Mouse (Mus musculus): Measurements from ENCODE around the gene Olfr959.

The Olfr959 gene

GRCm38 (mm10) chr9:39575469-39575868 is at the start of gene Olfr959:
Gene Olfr959 (minus strand): TSS chr9:39575569.
- CTCF ChIA-PET, result no interaction called here

- CTCF ChIA-PET, result no interaction called here
Measured at GRCm38 (mm10) chr9:39624711-39625110, 49.3 kb upstream of the Olfr959 start.

GRCm38 (mm10) chr9:39623783-39624182 is 48.4 kb upstream of the Olfr959 start:
- CTCF ChIA-PET, result no interaction called here

GRCm38 (mm10) chr9:39621073-39621472 is 45.7 kb upstream of the Olfr959 start, which contains the start of gene Olfr960:
Gene Olfr960 (plus strand): TSS chr9:39621373.
- CTCF ChIA-PET, result no interaction called here

- CTCF ChIA-PET, result no interaction called here
Measured at GRCm38 (mm10) chr9:39611953-39612352, 36.6 kb upstream of the Olfr959 start.

- CTCF ChIA-PET, result no interaction called here
Measured at GRCm38 (mm10) chr9:39610355-39610754, 35.0 kb upstream of the Olfr959 start, which contains the start of gene Olfr148. Gene Olfr148 (plus strand): TSS chr9:39610655.

GRCm38 (mm10) chr9:39608497-39608896 is 33.1 kb upstream of the Olfr959 start:
- CTCF ChIA-PET, result no interaction called here

- CTCF ChIA-PET, result no interaction called here
Measured at GRCm38 (mm10) chr9:39603999-39604453, 28.7 kb upstream of the Olfr959 start, which contains the start of gene AW551984. Gene AW551984 (minus strand): TSS chr9:39604403.

GRCm38 (mm10) chr9:39603333-39603845 is 28.0 kb upstream of the Olfr959 start:
- CTCF ChIA-PET, result no interaction called here

GRCm38 (mm10) chr9:39602536-39603332 is 27.4 kb upstream of the Olfr959 start:
- CTCF ChIA-PET, result no interaction called here

- CTCF ChIA-PET, result no interaction called here
Measured at GRCm38 (mm10) chr9:39577050-39577449, 1.7 kb upstream of the Olfr959 start.

- CTCF ChIA-PET, result no interaction called here
Measured at GRCm38 (mm10) chr9:39558349-39558647, 17.1 kb downstream of the Olfr959 start.

GRCm38 (mm10) chr9:39557529-39558348 is 17.6 kb downstream of the Olfr959 start:
- CTCF ChIA-PET, result no interaction called here

GRCm38 (mm10) chr9:39553946-39554345 is 21.4 kb downstream of the Olfr959 start, which contains the start of gene Olfr958:
Gene Olfr958 (minus strand): TSS chr9:39554054.
- CTCF ChIA-PET, result no interaction called here

- CTCF ChIA-PET, result no interaction called here
Measured at GRCm38 (mm10) chr9:39550806-39551205, 24.6 kb downstream of the Olfr959 start.

- CTCF ChIA-PET, result no interaction called here
Measured at GRCm38 (mm10) chr9:39523616-39524285, 51.6 kb downstream of the Olfr959 start.

Measured in spleen, embryonic (tissue).